12 mouse cellular contexts compared by ENCODE assay signal in genomic region chr7:36317466-36318212, GRCm38 (mm10).
DNase-seq lines count a peak whose midpoint lies in the region; ATAC-seq lines count a peak whose summit lies in the region.
"Had no signal": no experiment of that assay in that cellular context is flagged by ENCODE, and none has a peak within 500 bp of the region (broad histone marks: within the 10 kb centered on the region; RNA-seq: fewer than 3 reads in every experiment).

No protein-coding gene starts in this region.

- 36% methylated on average over 3 of the region's 3 CpGs for WGBS in hindbrain, embryonic 10.5 days
- WGBS in hindbrain, embryonic 11.5 days, result 40% methylated on average over 3 of the region's 3 CpGs
- 43% methylated on average over 3 of the region's 3 CpGs for WGBS in embryonic facial prominence, embryonic 10.5 days
- WGBS in heart, embryonic 12.5 days, result 18% methylated on average over 3 of the region's 3 CpGs
- 20% methylated on average over 3 of the region's 3 CpGs for WGBS in limb, embryonic 15.5 days

- H3K4me1 ChIP-seq in hindbrain, embryonic 10.5 days (replicated peaks), result peaks cover 12% of the 10 kb centered on the region
- H3K4me1 ChIP-seq in hindbrain, embryonic 11.5 days (replicated peaks; ENCODE audit: control insufficient read depth, insufficient read depth, low read length), result no peaks in the 10 kb centered on the region
- peaks cover 19% of the 10 kb centered on the region for H3K4me1 ChIP-seq in embryonic facial prominence, embryonic 10.5 days
- peaks cover 14% of the 10 kb centered on the region for H3K4me1 ChIP-seq in heart, embryonic 12.5 days (replicated peaks)
- H3K4me1 ChIP-seq in limb, embryonic 15.5 days, result peaks cover 16% of the 10 kb centered on the region
- H3K4me1 ChIP-seq: megakaryocyte, embryonic 14.5 days had no signal

- no peak overlapping the region for H3K4me2 ChIP-seq in hindbrain, embryonic 11.5 days (replicated peaks; ENCODE audit: low read depth, low read length)
- no peak overlapping the region for H3K4me2 ChIP-seq in heart, embryonic 12.5 days
- no peak overlapping the region for H3K4me2 ChIP-seq in limb, embryonic 15.5 days

- DNase-seq in hindbrain, embryonic 10.5 days (ENCODE audit: low spot score), result peak; percentile 22
- no peak for DNase-seq in hindbrain, embryonic 11.5 days (ENCODE audit: low spot score)
- peak; percentile 29 for DNase-seq in embryonic facial prominence, embryonic 10.5 days (ENCODE audit: low spot score)
- DNase-seq in spleen, postnatal 14 days (ENCODE audit: low spot score in 2 of 2), result no peak
- no peak for DNase-seq in thymus, postnatal 0 days (ENCODE audit: low spot score)
- no peak for DNase-seq in layer of hippocampus, adult 9-11 months
- DNase-seq: spleen, adult 18-20 months had no signal

- no peak for ATAC-seq in hindbrain, embryonic 11.5 days (ENCODE audit: low FRiP score)
- peak; percentile 61 for ATAC-seq in heart, embryonic 12.5 days (ENCODE audit: insufficient number of reproducible peaks, low FRiP score)
- ATAC-seq in limb, embryonic 15.5 days (ENCODE audit: insufficient number of reproducible peaks, low FRiP score, low TSS enrichment, low read depth), result peak; percentile 70
- ATAC-seq: activated CD4-positive, CD25-positive, alpha-beta regulatory T cell, adult 4 months; hindbrain, embryonic 16.5 days had no signal

- no peaks in the 10 kb centered on the region for H3K36me3 ChIP-seq in hindbrain, embryonic 10.5 days
- no peaks in the 10 kb centered on the region for H3K36me3 ChIP-seq in hindbrain, embryonic 11.5 days (ENCODE audit: control insufficient read depth, insufficient read depth, low read length)
- no peaks in the 10 kb centered on the region for H3K36me3 ChIP-seq in embryonic facial prominence, embryonic 10.5 days (replicated peaks)
- no peaks in the 10 kb centered on the region for H3K36me3 ChIP-seq in heart, embryonic 12.5 days
- no peaks in the 10 kb centered on the region for H3K36me3 ChIP-seq in limb, embryonic 15.5 days

- peak overlapping the region; percentile 69 for H3K27ac ChIP-seq in hindbrain, embryonic 10.5 days
- no peak overlapping the region for H3K27ac ChIP-seq in hindbrain, embryonic 11.5 days (ENCODE audit: low read depth, low read length)
- H3K27ac ChIP-seq in embryonic facial prominence, embryonic 10.5 days (replicated peaks), result peak overlapping the region; percentile 81
- H3K27ac ChIP-seq in heart, embryonic 12.5 days (ENCODE audit: poor library complexity, severe bottlenecking), result peak overlapping the region; percentile 39; the same call in 1 of the 2 replicates
- peak overlapping the region; percentile 70 for H3K27ac ChIP-seq in limb, embryonic 15.5 days

- no peaks in the 10 kb centered on the region for H3K27me3 ChIP-seq in hindbrain, embryonic 10.5 days (ENCODE audit: insufficient read depth, poor library complexity, severe bottlenecking)
- H3K27me3 ChIP-seq in hindbrain, embryonic 11.5 days (ENCODE audit: control insufficient read depth, insufficient read depth, low read length), result no peaks in the 10 kb centered on the region
- H3K27me3 ChIP-seq in embryonic facial prominence, embryonic 10.5 days (replicated peaks; ENCODE audit: low read depth, poor library complexity, severe bottlenecking), result no peaks in the 10 kb centered on the region
- no peaks in the 10 kb centered on the region for H3K27me3 ChIP-seq in heart, embryonic 12.5 days (replicated peaks)
- no peaks in the 10 kb centered on the region for H3K27me3 ChIP-seq in limb, embryonic 15.5 days
- H3K27me3 ChIP-seq: megakaryocyte, embryonic 14.5 days had no signal

- H3K9ac ChIP-seq in hindbrain, embryonic 11.5 days (ENCODE audit: low read depth, low read length), result no peak overlapping the region; the same call in 1 of the 2 replicates
- no peak overlapping the region for H3K9ac ChIP-seq in heart, embryonic 12.5 days
- no peak overlapping the region for H3K9ac ChIP-seq in limb, embryonic 15.5 days

- H3K9me3 ChIP-seq in hindbrain, embryonic 10.5 days, result no peaks in the 10 kb centered on the region
- no peaks in the 10 kb centered on the region for H3K9me3 ChIP-seq in hindbrain, embryonic 11.5 days (ENCODE audit: control insufficient read depth, low read length)
- H3K9me3 ChIP-seq in embryonic facial prominence, embryonic 10.5 days, result no peaks in the 10 kb centered on the region
- no peaks in the 10 kb centered on the region; the same call in 1 of the 2 replicates for H3K9me3 ChIP-seq in heart, embryonic 12.5 days (replicated peaks)
- H3K9me3 ChIP-seq in limb, embryonic 15.5 days, result no peaks in the 10 kb centered on the region

- H3K4me3 ChIP-seq in hindbrain, embryonic 10.5 days, result no peak overlapping the region
- no peak overlapping the region for H3K4me3 ChIP-seq in hindbrain, embryonic 11.5 days (ENCODE audit: low read depth, low read length)
- H3K4me3 ChIP-seq in embryonic facial prominence, embryonic 10.5 days, result no peak overlapping the region
- H3K4me3 ChIP-seq in heart, embryonic 12.5 days, result no peak overlapping the region
- no peak overlapping the region for H3K4me3 ChIP-seq in limb, embryonic 15.5 days
- H3K4me3 ChIP-seq: megakaryocyte, embryonic 14.5 days had no signal

Comparison
In these comparisons a context has a peak if more than half of its experiments do, and no peak if none do; other contexts are left out.
1. DNase-seq: peak in hindbrain, embryonic 10.5 days (single experiment) and embryonic facial prominence, embryonic 10.5 days (single experiment); none in hindbrain, embryonic 11.5 days (single experiment), spleen, postnatal 14 days (0 of 2), thymus, postnatal 0 days (single experiment) and layer of hippocampus, adult 9-11 months (single experiment).